Mouse (Mus musculus): ENCODE data around the gene Bcl3. TPM values are rescaled to one million over a fixed set of nuclear protein-coding genes. Genes with fewer than 3 reads are reported as not detected.
"Not testable (repeated sequence)": the region's sequence is repeated elsewhere in the genome, so short reads cannot be mapped to it uniquely, and the experiment has no call there.

Gene Bcl3
- polyA plus RNA-seq, 1 experiment = 0.42 TPM

DNA sequence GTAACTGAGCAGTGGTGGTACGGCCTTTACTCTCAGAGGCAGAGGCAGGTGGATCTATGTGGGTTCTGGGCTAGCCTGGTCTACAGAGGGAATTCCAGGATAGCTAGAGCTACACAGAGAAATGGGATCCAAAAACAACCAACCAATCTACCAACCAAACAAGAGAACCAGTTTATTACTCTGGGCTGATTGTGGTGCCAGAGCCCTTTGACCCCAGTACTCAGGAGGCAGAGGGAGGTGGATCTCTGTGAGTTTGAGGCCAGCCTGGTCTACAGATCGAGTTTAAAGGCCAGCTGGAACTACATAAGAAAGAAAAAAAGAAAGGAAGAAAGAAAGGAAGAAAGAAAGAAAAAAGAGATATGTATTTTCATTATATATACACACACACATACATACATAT lies 27.3 kb downstream of the Bcl3 start:
- H3K4me1 ChIP-seq (ENCODE audit: control insufficient read depth, insufficient read depth, low read length) = no peaks in the 10 kb centered on the region
- H3K4me3 ChIP-seq (ENCODE audit: insufficient read depth, low read length) = no peak overlapping the region
- no peak overlapping the region for H3K27ac ChIP-seq (ENCODE audit: insufficient read depth, low read length)
- no peak for TF ChIP-seq CTCF (IDR thresholded peaks at IDR 0.05; ENCODE audit: extremely low read depth, insufficient read depth, low read length)

DNA sequence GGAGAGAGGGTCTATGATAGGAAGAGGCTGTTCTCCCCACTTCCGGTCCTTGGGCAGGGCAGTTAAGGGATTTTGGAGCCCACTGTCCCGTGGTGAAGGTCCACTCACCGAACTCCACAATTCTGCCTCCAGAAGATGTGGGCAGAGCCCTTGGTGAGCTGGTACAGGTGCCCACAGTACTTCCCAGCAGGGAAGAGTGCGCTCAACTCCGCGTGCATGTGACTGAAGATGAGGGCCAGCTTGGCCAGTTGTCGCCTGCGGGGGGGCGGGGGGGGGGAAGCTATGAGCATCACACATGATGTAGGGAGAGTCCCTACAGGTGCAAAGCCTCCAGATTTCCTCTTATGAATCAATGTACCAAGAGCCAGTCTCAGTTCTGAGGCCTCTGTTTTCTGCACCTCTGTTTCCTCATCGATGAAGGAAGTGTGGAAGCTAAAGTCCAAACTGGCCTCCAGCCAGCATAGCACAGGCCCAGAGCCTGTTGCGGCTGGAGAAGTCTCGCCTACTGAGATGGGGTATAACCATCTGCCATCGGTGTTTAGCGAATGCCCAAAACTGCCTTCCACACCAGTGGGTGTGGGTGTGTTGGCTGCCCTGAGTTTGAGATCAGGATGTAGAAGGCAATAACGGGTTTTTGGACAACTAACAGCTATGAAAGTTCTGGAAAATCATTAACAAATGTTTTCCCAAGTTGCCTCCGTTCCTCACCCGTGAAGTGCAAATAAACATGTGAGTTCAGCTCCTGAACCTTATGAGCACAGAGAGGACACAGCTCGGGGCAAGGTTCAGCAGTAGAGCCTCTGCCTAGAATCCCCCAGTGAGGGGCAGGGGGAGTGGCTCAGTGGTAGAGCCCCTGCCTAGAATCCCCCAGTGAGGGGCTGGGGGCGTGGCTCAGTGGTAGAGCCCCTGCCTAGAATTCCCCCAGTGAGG lies 29.6 kb downstream of the Bcl3 start:
- Histone ChIP-seq H3K4me3 (ENCODE audit: insufficient read depth, low read length) (no peak overlapping the region), H3K4me1 (ENCODE audit: control insufficient read depth, insufficient read depth, low read length) (0 out of 2 replicates have a peak, but pooled peaks cover 1% of the 10 kb centered on the region), H3K27ac (ENCODE audit: insufficient read depth, low read length) (no peak overlapping the region)
- TF ChIP-seq CTCF (IDR thresholded peaks at IDR 0.05; ENCODE audit: extremely low read depth, insufficient read depth, low read length) (no peak), POLR2A (IDR thresholded peaks at IDR 0.05; ENCODE audit: extremely low read depth, insufficient read depth, low read length) (no peak)

DNA sequence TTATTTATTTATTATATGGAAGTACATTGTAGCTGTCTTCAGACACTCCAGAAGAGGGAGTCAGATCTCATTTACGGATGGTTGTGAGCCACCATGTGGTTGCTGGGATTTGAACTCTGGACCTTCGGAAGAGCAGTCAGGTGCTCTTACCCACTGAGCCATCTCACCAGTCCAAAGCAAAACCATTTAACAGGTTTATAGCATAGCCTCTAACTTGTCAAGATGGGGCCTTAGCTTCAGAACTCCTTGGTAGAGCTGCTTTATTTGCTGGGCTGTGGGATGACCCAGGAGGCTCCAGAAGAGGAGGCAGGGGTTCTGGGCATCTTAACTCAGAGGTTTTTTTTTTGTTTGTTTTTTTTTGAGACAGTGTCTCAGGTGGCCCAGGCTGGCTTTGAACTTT lies 31.1 kb downstream of the Bcl3 start:
- not testable (repeated sequence) for H3K27ac ChIP-seq (ENCODE audit: insufficient read depth, low read length); H3K4me1 ChIP-seq (ENCODE audit: control insufficient read depth, insufficient read depth, low read length); H3K4me3 ChIP-seq (ENCODE audit: insufficient read depth, low read length)

DNA sequence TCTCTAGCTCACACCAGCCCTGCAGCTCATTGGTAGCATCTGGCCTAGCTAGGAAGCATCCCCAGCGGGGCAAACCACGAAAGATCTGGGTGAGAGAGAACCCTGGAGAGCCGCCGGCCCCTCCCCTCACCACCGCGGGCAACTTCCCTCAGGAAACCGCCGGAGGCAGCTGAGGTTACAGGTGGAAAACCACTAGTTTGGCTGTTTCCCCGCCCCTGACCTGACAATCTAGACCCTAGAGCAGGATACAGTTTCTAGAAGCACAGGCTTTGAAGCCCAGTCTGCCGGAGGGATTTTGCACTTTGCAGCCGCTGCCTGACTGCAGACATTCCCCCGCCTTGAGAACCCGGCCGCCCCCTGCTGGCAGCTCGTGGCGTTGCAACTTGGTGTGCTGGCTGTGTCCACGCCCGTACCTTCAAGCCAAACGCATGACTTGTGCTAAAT lies 32.6 kb downstream of the Bcl3 start:
- no peak overlapping the region for H3K4me3 ChIP-seq (ENCODE audit: insufficient read depth, low read length)
- H3K27ac ChIP-seq (ENCODE audit: insufficient read depth, low read length) = no peak overlapping the region
- TF ChIP-seq POLR2A (IDR thresholded peaks at IDR 0.05; ENCODE audit: extremely low read depth, insufficient read depth, low read length) = no peak
- peak; percentile 78 for TF ChIP-seq CTCF (IDR thresholded peaks at IDR 0.05; ENCODE audit: extremely low read depth, insufficient read depth, low read length)
- 0 out of 2 replicates have a peak, but pooled peaks cover 1% of the 10 kb centered on the region for H3K4me1 ChIP-seq (ENCODE audit: control insufficient read depth, insufficient read depth, low read length)

DNA sequence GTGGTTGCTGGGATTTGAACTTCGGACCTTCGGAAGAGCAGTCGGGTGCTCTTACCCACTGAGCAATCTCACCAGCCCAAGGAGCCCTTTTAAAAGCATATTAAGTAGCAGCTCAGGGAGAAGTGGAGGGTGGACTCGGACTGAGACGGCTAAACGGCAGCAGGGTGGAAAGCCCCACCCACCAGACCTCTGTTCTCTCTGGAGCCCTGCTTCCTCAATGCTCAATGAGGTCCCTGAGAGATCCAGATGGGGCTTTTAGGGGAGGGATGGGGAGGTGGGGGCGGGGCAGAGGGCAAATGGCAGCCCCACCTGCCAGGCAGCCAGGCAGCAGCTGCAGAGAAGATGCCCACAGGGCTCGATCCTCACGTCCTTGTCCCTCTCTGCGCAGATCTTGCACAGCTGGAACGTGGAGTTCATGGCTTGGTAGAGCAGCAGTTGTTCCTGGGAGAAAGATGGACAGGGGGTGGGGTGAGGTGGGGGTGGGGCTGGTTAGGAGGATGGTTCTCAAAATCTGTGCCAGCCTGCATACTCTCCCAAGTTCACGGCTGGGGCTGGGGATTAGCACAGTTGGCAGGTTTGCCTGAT lies 36.6 kb downstream of the Bcl3 start:
- H3K4me1 ChIP-seq (ENCODE audit: control insufficient read depth, insufficient read depth, low read length) = 0 out of 2 replicates have a peak, but pooled peaks cover 1% of the 10 kb centered on the region
- TF ChIP-seq CTCF (IDR thresholded peaks at IDR 0.05; ENCODE audit: extremely low read depth, insufficient read depth, low read length) = no peak
- TF ChIP-seq POLR2A (IDR thresholded peaks at IDR 0.05; ENCODE audit: extremely low read depth, insufficient read depth, low read length) = no peak
- no peak overlapping the region for H3K27ac ChIP-seq (ENCODE audit: insufficient read depth, low read length)
- H3K4me3 ChIP-seq (ENCODE audit: insufficient read depth, low read length) = no peak overlapping the region

DNA sequence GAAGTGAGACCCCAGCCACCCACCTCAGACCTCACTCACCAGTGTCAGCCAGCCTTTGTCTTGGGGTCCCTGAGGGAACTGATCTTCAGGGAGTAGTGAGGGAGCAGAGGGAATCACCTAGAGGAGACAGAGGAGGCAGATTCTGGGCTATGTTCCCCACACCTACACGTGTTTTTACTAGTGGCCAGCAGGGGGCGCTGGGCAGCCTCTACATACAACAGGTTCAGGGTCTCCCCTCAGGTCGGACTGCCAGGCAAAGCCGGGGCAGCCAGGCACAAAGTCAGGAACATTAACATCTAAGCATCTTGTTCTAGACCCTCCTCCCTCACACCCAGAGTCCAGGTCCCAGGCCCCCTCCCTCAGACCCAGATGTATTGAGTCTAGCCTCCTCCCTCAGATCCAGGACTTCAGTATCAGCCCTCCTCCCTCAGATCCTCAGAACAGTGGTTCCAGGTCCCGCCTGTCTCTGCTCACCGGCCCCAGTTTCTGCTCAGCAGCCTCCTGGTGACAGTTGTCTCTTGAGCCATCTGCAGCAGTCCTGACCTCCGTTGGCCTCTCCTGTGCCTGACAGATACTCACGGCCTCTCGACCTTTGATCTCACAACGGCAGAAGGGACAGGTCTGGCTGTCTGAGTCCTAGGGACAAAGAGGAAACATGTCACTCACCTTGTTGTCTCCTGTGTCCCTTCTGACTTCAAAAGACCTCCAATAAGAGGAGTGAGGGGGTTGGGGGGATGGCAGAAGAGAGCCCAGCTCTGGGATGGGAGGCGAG lies 37.6 kb downstream of the Bcl3 start:
- Histone ChIP-seq H3K4me3 (ENCODE audit: insufficient read depth, low read length) (no peak overlapping the region), H3K27ac (ENCODE audit: insufficient read depth, low read length) (no peak overlapping the region), H3K4me1 (ENCODE audit: control insufficient read depth, insufficient read depth, low read length) (0 out of 2 replicates have a peak, but pooled peaks cover 1% of the 10 kb centered on the region)
- no peak for TF ChIP-seq CTCF (IDR thresholded peaks at IDR 0.05; ENCODE audit: extremely low read depth, insufficient read depth, low read length)
- no peak for TF ChIP-seq POLR2A (IDR thresholded peaks at IDR 0.05; ENCODE audit: extremely low read depth, insufficient read depth, low read length)

DNA sequence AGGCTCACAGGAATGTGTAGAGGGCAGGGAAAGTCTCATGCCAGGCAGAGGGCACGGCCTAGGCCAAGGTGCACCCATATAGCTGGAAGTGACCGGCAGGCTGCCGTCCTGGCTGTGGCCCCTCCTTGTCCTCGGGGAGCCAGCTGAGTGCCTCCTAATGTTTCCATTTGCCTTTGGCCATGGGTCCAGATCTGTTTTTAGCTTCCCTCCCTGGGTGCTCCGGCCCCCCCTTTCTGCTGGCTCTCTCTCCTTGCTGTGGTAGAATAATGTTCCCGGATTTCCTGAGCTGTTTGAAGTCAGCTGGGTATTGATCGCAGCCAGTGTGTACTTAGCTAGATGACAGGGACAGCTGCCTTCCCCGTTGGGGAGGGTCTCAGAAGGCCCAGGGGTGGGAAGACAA lies 38.9 kb downstream of the Bcl3 start:
- no peak overlapping the region for H3K4me3 ChIP-seq (ENCODE audit: insufficient read depth, low read length)
- TF ChIP-seq CTCF (IDR thresholded peaks at IDR 0.05; ENCODE audit: extremely low read depth, insufficient read depth, low read length) = no peak
- no peak for TF ChIP-seq POLR2A (IDR thresholded peaks at IDR 0.05; ENCODE audit: extremely low read depth, insufficient read depth, low read length)
- no peaks in the 10 kb centered on the region for H3K4me1 ChIP-seq (ENCODE audit: control insufficient read depth, insufficient read depth, low read length)
- peak overlapping the region; percentile 50; the same call in 1 of the 2 replicates for H3K27ac ChIP-seq (ENCODE audit: insufficient read depth, low read length)

DNA sequence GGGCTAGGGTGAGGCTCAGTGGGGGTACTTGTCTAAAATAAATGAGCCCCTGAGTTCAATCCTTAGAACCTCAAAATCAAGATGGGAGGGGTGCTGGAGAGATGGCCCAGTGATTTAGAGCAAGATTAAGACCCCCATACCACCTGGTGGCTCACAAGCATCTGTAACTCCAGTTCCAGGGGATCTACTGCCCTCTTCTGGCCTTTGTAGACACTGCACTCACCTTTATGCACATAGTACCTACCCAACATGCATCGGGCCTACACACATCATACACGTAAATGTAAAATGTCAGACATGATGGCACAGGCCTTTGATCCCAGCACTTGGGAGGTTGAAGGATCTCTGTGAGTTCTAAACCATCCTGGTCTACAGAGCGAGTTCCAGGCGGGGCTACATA lies 39.9 kb downstream of the Bcl3 start:
- no peak for TF ChIP-seq POLR2A (IDR thresholded peaks at IDR 0.05; ENCODE audit: extremely low read depth, insufficient read depth, low read length)
- TF ChIP-seq CTCF (IDR thresholded peaks at IDR 0.05; ENCODE audit: extremely low read depth, insufficient read depth, low read length) = 0 out of 2 replicates have a peak, but pooled peaks have one; percentile 5
- H3K4me1 ChIP-seq (ENCODE audit: control insufficient read depth, insufficient read depth, low read length) = no peaks in the 10 kb centered on the region
- H3K27ac ChIP-seq (ENCODE audit: insufficient read depth, low read length) = no peak overlapping the region
- H3K4me3 ChIP-seq (ENCODE audit: insufficient read depth, low read length) = no peak overlapping the region

DNA sequence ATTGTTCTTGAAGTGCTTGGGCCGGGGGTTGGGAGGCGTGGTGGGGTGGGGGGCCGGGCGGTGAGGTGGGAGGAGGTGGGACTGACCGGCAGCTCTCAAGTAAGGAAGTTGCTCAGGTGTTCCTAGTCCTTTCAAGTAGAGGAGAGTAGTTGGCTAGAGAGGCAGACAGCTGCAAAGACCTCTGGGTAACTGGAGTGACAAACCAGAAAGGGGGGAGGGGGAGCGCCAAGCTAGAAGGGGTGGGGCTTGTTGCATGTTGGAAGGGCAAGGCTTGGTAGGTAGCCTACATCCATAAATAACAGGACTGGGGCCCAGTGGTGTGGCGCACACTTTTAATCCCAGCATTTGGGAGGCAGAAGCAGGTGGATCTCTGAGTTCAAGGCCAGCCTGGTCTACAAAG lies 40.8 kb downstream of the Bcl3 start:
- H3K4me1 ChIP-seq (ENCODE audit: control insufficient read depth, insufficient read depth, low read length) = no peaks in the 10 kb centered on the region
- TF ChIP-seq POLR2A (IDR thresholded peaks at IDR 0.05; ENCODE audit: extremely low read depth, insufficient read depth, low read length) (no peak), CTCF (IDR thresholded peaks at IDR 0.05; ENCODE audit: extremely low read depth, insufficient read depth, low read length) (no peak)
- H3K4me3 ChIP-seq (ENCODE audit: insufficient read depth, low read length) = no peak overlapping the region
- H3K27ac ChIP-seq (ENCODE audit: insufficient read depth, low read length) = no peak overlapping the region

All from cortical plate, adult 2 months (tissue).